Mouse (Mus musculus) left cerebral cortex, adult 18-20 months (tissue): ENCODE data around the gene Slc22a5. TPM values are rescaled to one million over a fixed set of nuclear protein-coding genes. Genes with fewer than 3 reads are reported as not detected.

Source experiments
- DNase-seq, 2 experiments: peaks; one replicate each; pipeline ENCODE4 v3.0.0; 2021 to 2022; ENCODE audit warnings: low spot score in 2 of 2, mixed read lengths in 1 of 2
- total RNA-seq, 2 experiments: library from RNA; stranded (reverse); gene quantifications; 2 replicates each; pipeline ENCODE4 v1.2.3; 2021

Gene Slc22a5
- total RNA-seq, 2 experiments from 2014 or later, result 9.4 to 10.2 TPM

DNA sequence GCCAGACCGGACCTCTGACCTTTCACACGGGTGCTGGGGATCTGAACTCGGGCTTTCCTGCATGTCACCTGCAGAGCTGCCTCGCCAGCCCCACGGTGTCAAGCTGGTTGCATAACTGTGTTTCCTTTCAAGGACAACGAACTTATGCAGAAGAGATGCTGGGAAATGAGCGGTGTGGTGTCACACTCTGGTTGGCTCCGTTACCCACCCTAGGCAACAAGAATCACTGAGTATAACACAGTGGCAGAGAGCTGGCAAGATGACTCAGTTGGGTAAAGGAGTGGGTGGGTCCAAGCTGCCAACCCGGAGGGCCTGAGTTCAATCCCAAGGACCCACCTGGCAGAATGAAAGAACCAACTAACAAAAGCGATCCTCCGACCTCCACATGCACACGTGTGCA lies 49.9 kb downstream of the Slc22a5 start:
- peak in 1 of 2 experiments; percentile 32 for DNase-seq

DNA sequence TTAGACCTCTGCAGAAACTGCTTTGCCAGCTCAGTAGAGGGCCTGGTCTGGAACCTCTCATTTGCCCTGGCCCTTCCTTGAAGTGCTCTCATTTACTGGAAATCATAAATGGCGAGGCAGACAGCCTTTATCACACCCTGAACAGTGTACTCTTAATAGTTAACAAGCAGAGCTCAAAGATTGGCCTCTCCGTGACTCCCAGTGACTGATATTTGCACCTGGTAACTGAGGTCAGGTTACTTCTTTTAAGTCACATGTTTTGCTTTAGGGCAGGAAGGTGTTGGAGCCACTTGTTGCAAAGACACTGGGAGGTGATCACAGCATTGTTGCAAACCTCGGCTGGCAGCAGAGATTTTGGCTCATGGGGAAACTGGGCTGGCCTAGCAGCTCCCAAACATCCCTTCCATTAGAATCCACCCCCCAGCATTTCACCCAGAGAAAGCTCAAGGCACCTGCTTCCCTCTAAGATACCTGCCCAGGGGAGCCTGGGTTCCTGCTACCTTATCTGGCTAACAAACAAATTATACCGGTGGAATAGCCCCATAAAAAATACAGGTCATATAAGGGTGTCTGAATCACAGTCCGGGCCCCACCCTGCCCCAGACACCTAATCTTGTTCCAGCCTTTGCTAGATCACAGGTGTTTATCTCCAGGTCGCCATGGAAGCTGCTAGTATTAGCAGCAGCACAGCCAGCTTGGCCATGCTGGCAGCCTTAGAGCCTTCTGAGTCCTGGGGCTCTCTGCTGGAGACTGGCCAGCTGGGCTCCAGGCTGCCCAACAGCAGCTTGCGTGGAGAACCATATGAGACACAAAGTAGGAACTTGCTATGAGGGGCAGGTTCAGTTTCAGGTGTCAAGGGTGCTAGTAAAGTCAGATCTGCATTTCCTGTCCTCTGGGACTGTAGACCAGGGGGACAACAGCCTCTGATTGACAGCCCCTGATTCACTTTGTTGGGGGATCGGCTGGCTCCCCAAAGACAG lies 51.5 kb downstream of the Slc22a5 start:
- no peak for DNase-seq

DNA sequence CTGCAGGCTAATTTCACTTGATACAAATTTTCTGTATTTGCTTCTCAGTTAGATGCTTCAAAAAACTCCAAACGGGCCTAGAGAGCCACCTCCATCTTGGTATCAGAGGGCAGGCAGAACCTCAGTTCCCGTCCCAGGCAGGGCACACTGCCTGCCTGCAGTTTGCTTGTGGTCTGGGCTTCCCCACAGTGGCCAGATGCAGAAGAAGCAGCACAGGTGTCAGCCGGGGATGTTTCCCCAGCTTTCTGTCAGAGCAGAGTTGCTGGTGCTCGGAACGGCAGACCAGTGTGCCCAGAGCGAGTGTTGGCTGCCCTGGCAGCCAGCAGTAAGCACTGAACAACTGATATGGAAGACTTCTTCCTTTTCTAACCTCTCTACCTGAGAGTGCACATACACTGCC lies 52.3 kb downstream of the Slc22a5 start:
- no peak for DNase-seq

GRCm38 (mm10) chr11:53837731-53838130 lies 53.7 kb downstream of the Slc22a5 start:
- no peak for DNase-seq

- DNase-seq, result no peak
Measured at GRCm38 (mm10) chr11:53835379-53836010, 56.0 kb downstream of the Slc22a5 start.

- DNase-seq, result no peak
Measured at GRCm38 (mm10) chr11:53825409-53825808, 66.1 kb downstream of the Slc22a5 start.

- DNase-seq, result no peak
Measured at GRCm38 (mm10) chr11:53821945-53822338, 69.5 kb downstream of the Slc22a5 start.

DNA sequence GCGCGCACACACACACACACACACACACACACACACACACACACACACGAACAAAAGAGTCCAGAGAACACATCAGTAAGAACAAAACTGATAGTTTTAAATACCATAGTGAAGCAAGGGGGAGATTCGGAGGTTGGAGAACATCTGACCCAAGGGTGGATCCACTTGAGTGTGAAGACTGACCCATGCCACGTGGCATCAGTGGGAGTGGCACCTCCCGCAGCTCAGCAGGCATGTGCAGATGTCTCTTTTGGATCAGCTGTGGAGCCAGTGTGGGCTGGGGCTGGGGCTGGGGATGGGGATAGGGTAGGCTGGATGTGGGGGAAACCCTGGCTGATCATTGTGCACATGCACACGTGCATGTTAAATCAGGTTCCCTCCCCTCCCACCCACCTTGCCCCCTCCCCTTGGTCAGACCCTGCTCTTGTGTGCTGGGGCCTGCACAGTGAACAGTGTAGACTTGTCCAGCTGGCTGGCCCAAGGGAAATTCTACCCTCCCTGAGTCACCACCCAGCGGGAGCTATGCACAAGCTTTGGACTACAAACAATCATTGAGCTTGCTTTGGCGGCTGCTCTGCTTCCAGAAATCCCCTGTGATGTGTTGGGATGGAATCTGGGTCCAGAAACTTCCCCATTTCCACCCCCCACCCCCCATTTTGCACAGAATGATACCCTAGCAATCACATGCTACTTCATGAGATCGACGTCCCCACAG lies 70.1 kb downstream of the Slc22a5 start:
- no peak for DNase-seq

- no peak for DNase-seq
Measured at GRCm38 (mm10) chr11:53820516-53821170, 70.8 kb downstream of the Slc22a5 start.

GRCm38 (mm10) chr11:53819511-53819910 lies 71.9 kb downstream of the Slc22a5 start:
- no peak for DNase-seq

- DNase-seq, result no peak
Measured at GRCm38 (mm10) chr11:53818794-53819193, 72.7 kb downstream of the Slc22a5 start.

DNA sequence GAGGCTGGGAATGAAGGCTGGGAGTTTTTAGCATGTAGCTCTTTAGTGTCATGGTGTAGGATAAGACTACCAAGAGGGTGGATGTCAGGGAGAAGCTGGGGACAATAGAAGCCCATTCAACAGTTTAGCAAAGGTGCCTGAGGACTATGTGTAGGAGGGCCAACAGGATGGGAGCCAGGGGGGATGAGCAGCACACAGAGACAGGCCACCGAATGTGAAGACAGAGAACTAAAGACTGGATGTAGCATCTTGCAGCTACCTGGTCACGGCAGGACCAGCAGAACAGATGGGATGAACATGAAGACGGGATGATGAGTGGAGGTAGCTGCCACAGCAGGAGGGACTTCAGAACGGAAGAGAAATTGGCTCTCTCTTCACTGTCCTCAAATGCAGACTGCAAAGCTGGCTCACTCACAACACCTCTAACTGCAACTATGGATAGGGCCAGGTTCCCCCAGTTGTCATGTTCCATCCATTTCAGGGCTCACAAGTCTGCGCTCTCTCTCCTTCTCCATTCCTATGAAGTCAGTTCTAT lies 74.6 kb downstream of the Slc22a5 start:
- DNase-seq, result no peak

GRCm38 (mm10) chr11:53814810-53815209 lies 76.7 kb downstream of the Slc22a5 start:
- DNase-seq, result no peak

Other genes with a start within 250 kb of the Slc22a5 start
- gene Rad50, start 184.3 kb downstream of the Slc22a5 start, total RNA-seq, result 10 to 100 TPM; 11.1 to 13.1 TPM
- gene Il5, start 170.9 kb downstream of the Slc22a5 start, total RNA-seq, result not detected
- gene Irf1, start 121.6 kb downstream of the Slc22a5 start, total RNA-seq, result 1 to 10 TPM; 7.8 to 8.3 TPM
- under 1 TPM; 0.63 to 0.84 TPM for gene Gm17334, start 118.5 kb downstream of the Slc22a5 start, total RNA-seq
- gene Gm12216, start 32.4 kb downstream of the Slc22a5 start, total RNA-seq, result 1 to 10 TPM; 2.0 to 2.9 TPM
- gene Slc22a21, start 88.7 kb upstream of the Slc22a5 start, total RNA-seq, result 1 to 10 TPM; 1.1 to 1.4 TPM
- gene Slc22a4, start 136.4 kb upstream of the Slc22a5 start, total RNA-seq, result 1 to 10 TPM; 6.7 to 7.1 TPM
- gene Pdlim4, start 177.4 kb upstream of the Slc22a5 start, total RNA-seq, result 10 to 100 TPM; 13.5 to 14.5 TPM
- gene P4ha2, start 208.4 kb upstream of the Slc22a5 start, total RNA-seq, result 10 to 100 TPM; 22.8 to 24.3 TPM